Comparison of ENCODE assay signal across 9 mouse cellular contexts in the genomic region with DNA sequence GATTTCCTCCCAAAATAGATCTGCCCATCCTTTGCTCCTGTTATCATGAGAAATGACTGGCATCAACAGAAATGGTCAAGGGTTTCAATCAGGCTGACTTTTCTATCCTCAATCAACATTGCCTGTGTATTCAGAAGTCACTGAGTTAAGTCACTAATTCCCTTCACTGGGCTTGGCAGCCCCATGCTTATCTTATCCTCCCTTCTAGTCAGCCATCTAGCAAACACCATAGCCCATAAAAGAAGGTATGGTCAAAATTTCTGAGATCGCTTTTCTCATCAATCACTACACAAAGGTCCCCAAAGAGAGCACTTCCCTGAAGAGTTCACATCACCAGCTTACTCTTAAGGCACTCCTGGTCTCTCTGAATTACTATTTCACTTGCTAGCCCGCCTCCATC. TPM values are rescaled to one million over a fixed set of nuclear protein-coding genes. Genes with fewer than 3 reads are reported as not detected.
A peak's percentile ranks its signal among the peaks of the same experiment; 100 is the strongest.
DNase-seq lines count a peak whose midpoint lies in the region; ATAC-seq and TF ChIP-seq lines count a peak whose summit lies in the region.
"Had no signal": no experiment of that assay in that cellular context is flagged by ENCODE, and none has a peak within 500 bp of the region (broad histone marks: within the 10 kb centered on the region; RNA-seq: fewer than 3 reads in every experiment).

No protein-coding gene starts in this region.

- peak overlapping the region; percentile 80 for H3K4me3 ChIP-seq in heart, embryonic 15.5 days
- H3K4me3 ChIP-seq in MEL (ENCODE audit: control insufficient read depth in 1 of 2, insufficient read depth in 1 of 2, low read depth in 2 of 2, low read length in 2 of 2) (peak overlapping the region; percentile 40 to 79), macrophage (ENCODE audit: inconsistent target) (peak overlapping the region; percentile 74)
- peak overlapping the region; percentile 78 for H3K4me3 ChIP-seq in hindbrain, embryonic 11.5 days (ENCODE audit: low read depth, low read length)

- peaks cover 29% of the 10 kb centered on the region for H3K4me1 ChIP-seq in heart, embryonic 15.5 days (replicated peaks)
- peaks cover 4 to 13% of the 10 kb centered on the region in 2 experiments for H3K4me1 ChIP-seq in MEL (ENCODE audit: control insufficient read depth in 1 of 2, insufficient read depth in 2 of 2, low read length in 2 of 2)
- peaks cover 2% of the 10 kb centered on the region for H3K4me1 ChIP-seq in hindbrain, embryonic 11.5 days (replicated peaks; ENCODE audit: control insufficient read depth, insufficient read depth, low read length)

- no peaks in the 10 kb centered on the region for H3K27me3 ChIP-seq in heart, embryonic 15.5 days
- H3K27me3 ChIP-seq in MEL (ENCODE audit: control insufficient read depth in 1 of 2, insufficient read depth in 2 of 2, low read length in 2 of 2): no peaks in the 10 kb centered on the region
- no peaks in the 10 kb centered on the region for H3K27me3 ChIP-seq in hindbrain, embryonic 11.5 days (ENCODE audit: control insufficient read depth, insufficient read depth, low read length)
- H3K27me3 ChIP-seq: Patski had no signal

- H3K27ac ChIP-seq in heart, embryonic 15.5 days: peak overlapping the region; percentile 97
- H3K27ac ChIP-seq in MEL (ENCODE audit: control insufficient read depth, low read depth, low read length): peak overlapping the region; percentile 88
- H3K27ac ChIP-seq in hindbrain, embryonic 11.5 days (ENCODE audit: low read depth, low read length): no peak overlapping the region
- H3K27ac ChIP-seq in macrophage: peak overlapping the region; percentile 88

- no peak for ATAC-seq in heart, embryonic 15.5 days (replicated peaks; ENCODE audit: insufficient number of reproducible peaks, insufficient read depth, low FRiP score, low read depth)
- ATAC-seq in hindbrain, embryonic 11.5 days (ENCODE audit: low FRiP score): no peak
- ATAC-seq in megakaryocyte progenitor cell, adult 5-6 weeks (replicated peaks; ENCODE audit: poor library complexity): no peak
- no peak for ATAC-seq in activated CD4-positive, CD25-positive, alpha-beta regulatory T cell, adult 4 months
- ATAC-seq: Patski had no signal

- H3K9ac ChIP-seq in heart, embryonic 15.5 days: peak overlapping the region; percentile 86
- H3K9ac ChIP-seq in MEL (ENCODE audit: control insufficient read depth, low read depth, low read length, poor library complexity, severe bottlenecking): peak overlapping the region; percentile 88
- peak overlapping the region; percentile 76 for H3K9ac ChIP-seq in hindbrain, embryonic 11.5 days (ENCODE audit: low read depth, low read length)

- 7% methylated on average over 2 of the region's 2 CpGs for WGBS in heart, embryonic 15.5 days
- 15% methylated on average over 2 of the region's 2 CpGs for WGBS in hindbrain, embryonic 11.5 days
- WGBS in macrophage (ENCODE audit: missing documents): 29% methylated on average over 2 of the region's 2 CpGs

- no peaks in the 10 kb centered on the region for H3K9me3 ChIP-seq in heart, embryonic 15.5 days (replicated peaks)
- H3K9me3 ChIP-seq in MEL (replicated peaks; ENCODE audit: insufficient read depth, low read length): no peaks in the 10 kb centered on the region
- no peaks in the 10 kb centered on the region for H3K9me3 ChIP-seq in hindbrain, embryonic 11.5 days (ENCODE audit: control insufficient read depth, low read length)

- H3K79me2 ChIP-seq in MEL (ENCODE audit: control insufficient read depth, insufficient read depth, low read length, poor library complexity) (peaks cover 53% of the 10 kb centered on the region), macrophage (ENCODE audit: inconsistent target) (peaks cover 72% of the 10 kb centered on the region)

- peaks cover 54% of the 10 kb centered on the region for H3K36me3 ChIP-seq in heart, embryonic 15.5 days
- H3K36me3 ChIP-seq in MEL (ENCODE audit: control insufficient read depth in 1 of 2, insufficient read depth in 2 of 2, low read length in 2 of 2) (peaks cover 20 to 45% of the 10 kb centered on the region in 2 experiments), macrophage (ENCODE audit: inconsistent target) (peaks cover 30% of the 10 kb centered on the region)
- H3K36me3 ChIP-seq in hindbrain, embryonic 11.5 days (ENCODE audit: control insufficient read depth, insufficient read depth, low read length): no peaks in the 10 kb centered on the region; the same call in 1 of the 2 replicates

- no peak for TF ChIP-seq EP300 in MEL (IDR thresholded peaks at IDR 0.05; ENCODE audit: low read depth in 1 of 2, low read length in 2 of 2)

- H3K4me2 ChIP-seq in heart, embryonic 15.5 days: peak overlapping the region; percentile 67
- H3K4me2 ChIP-seq in hindbrain, embryonic 11.5 days (replicated peaks; ENCODE audit: low read depth, low read length): peak overlapping the region; percentile 68

- DNase-seq in heart, adult 18-20 months: no peak
- peak; percentile 70 for DNase-seq in MEL (ENCODE audit: low read depth, low spot score)
- no peak for DNase-seq in hindbrain, embryonic 11.5 days (ENCODE audit: low spot score)
- no peak for DNase-seq in spleen, postnatal 10 days (ENCODE audit: low spot score in 2 of 2)

- TF ChIP-seq CTCF in MEL (IDR thresholded peaks at IDR 0.05 in 2 of 3, conservative IDR thresholded peaks at IDR 0.05 in 1 of 3; ENCODE audit: control insufficient read depth in 1 of 3, insufficient read depth in 1 of 3, low read depth in 2 of 3, low read length in 3 of 3, poor library complexity in 1 of 3, severe bottlenecking in 1 of 3): no peak

- TF ChIP-seq POLR2A in MEL (IDR thresholded peaks at IDR 0.05; ENCODE audit: control insufficient read depth in 1 of 2, insufficient read depth in 1 of 2, low read depth in 1 of 2, low read length in 2 of 2, poor library complexity in 1 of 2): no peak

- no peak for TF ChIP-seq RAD21 in MEL (IDR thresholded peaks at IDR 0.05; ENCODE audit: low read depth, low read length)

RNA-seq across cellular contexts. Expression of a gene that starts 1.4 kb away (rescaled TPM):
- polyA plus RNA-seq in heart, embryonic 15.5 days (2015; fragmentation: Nextera tagmentation; extraction: Ambion mirVana): 99.3 and 113 TPM in 2 replicates
- total RNA-seq in heart, adult 18-20 months (2021): 10 to 100 TPM; 13.5 to 14.7 TPM
- 250 and 255 TPM in 2 replicates for total RNA-seq in MEL (2012; rRNA removed)
- 100 to 1,000 TPM; 233 to 731 TPM for polyA plus RNA-seq in MEL (2012; ENCODE audit: insufficient read depth in 1 of 2, insufficient read length in 2 of 2, low read depth in 1 of 2, low replicate concordance in 2 of 2, missing spikeins in 1 of 2)
- polyA plus RNA-seq in hindbrain, embryonic 11.5 days (2014; fragmentation: Nextera tagmentation; extraction: Ambion mirVana): 257 and 262 TPM in 2 replicates
- 100 to 1,000 TPM in 1 of 26 experiments, 10 to 100 TPM in 25; 24.7 to 108 (median 50.4) TPM for total RNA-seq in macrophage (2018; cell fraction: chromatin; rRNA removed)
- 10 to 100 TPM; 17.7 to 33.7 (median 28.1) TPM for total RNA-seq in macrophage (2018; cell fraction: cytosol; rRNA removed)
- total RNA-seq in macrophage (2018; cell fraction: nucleus; rRNA removed): 100 to 1,000 TPM in 1 of 26 experiments, 10 to 100 TPM in 25; 18.5 to 101 (median 36.5) TPM
- polyA plus RNA-seq in macrophage (2018): 28.4 to 65.1 TPM (median 34.0 TPM) in 3 replicates
- 206 and 223 TPM in 2 replicates for total RNA-seq in megakaryocyte progenitor cell, adult 5-6 weeks (2015)
- total RNA-seq in megakaryocyte progenitor cell, adult 5-6 weeks (2017): 253 and 266 TPM in 2 replicates
- 100 to 1,000 TPM; 182 to 187 TPM for polyA plus RNA-seq in activated CD4-positive, CD25-positive, alpha-beta regulatory T cell, adult 4 months (2017; shearing (Covaris generic))

RNA-seq across cellular contexts. Expression of a gene that starts 6.9 kb away (rescaled TPM):
- 107 and 117 TPM in 2 replicates for polyA plus RNA-seq in heart, embryonic 15.5 days (2015; fragmentation: Nextera tagmentation; extraction: Ambion mirVana)
- total RNA-seq in heart, adult 18-20 months (2021): 1 to 10 TPM; 1.5 to 2.5 TPM
- 149 and 151 TPM in 2 replicates for total RNA-seq in MEL (2012; rRNA removed)
- polyA plus RNA-seq in MEL (2012; ENCODE audit: insufficient read depth in 1 of 2, insufficient read length in 2 of 2, low read depth in 1 of 2, low replicate concordance in 2 of 2, missing spikeins in 1 of 2) (100 to 1,000 TPM; 165 to 609 TPM), macrophage (2018) (6.1 to 26.7 TPM (median 22.0 TPM) in 3 replicates)
- 232 and 255 TPM in 2 replicates for polyA plus RNA-seq in hindbrain, embryonic 11.5 days (2014; fragmentation: Nextera tagmentation; extraction: Ambion mirVana)
- 10 to 100 TPM in 21 of 26 experiments, 1 to 10 TPM in 5; 4.8 to 40.4 (median 19.6) TPM for total RNA-seq in macrophage (2018; cell fraction: chromatin; rRNA removed)
- total RNA-seq in macrophage (2018; cell fraction: cytosol; rRNA removed): 10 to 100 TPM in 18 of 26 experiments, 1 to 10 TPM in 8; 7.4 to 14.6 (median 10.7) TPM
- total RNA-seq in macrophage (2018; cell fraction: nucleus; rRNA removed): 10 to 100 TPM in 21 of 26 experiments, 1 to 10 TPM in 5; 4.9 to 37.4 (median 13.4) TPM
- total RNA-seq in megakaryocyte progenitor cell, adult 5-6 weeks (2015): 180 and 190 TPM in 2 replicates
- 184 and 199 TPM in 2 replicates for total RNA-seq in megakaryocyte progenitor cell, adult 5-6 weeks (2017)
- 10 to 100 TPM; 51.6 to 56.2 TPM for polyA plus RNA-seq in activated CD4-positive, CD25-positive, alpha-beta regulatory T cell, adult 4 months (2017; shearing (Covaris generic))

RNA-seq across cellular contexts. Expression of a gene that starts 7.2 kb away (rescaled TPM):
- polyA plus RNA-seq in heart, embryonic 15.5 days (2015; fragmentation: Nextera tagmentation; extraction: Ambion mirVana): 29.5 and 37.6 TPM in 2 replicates
- total RNA-seq in heart, adult 18-20 months (2021): 10 to 100 TPM; 19.5 to 19.6 TPM
- 33.3 and 40.2 TPM in 2 replicates for total RNA-seq in MEL (2012; rRNA removed)
- polyA plus RNA-seq in MEL (2012; ENCODE audit: insufficient read depth in 1 of 2, insufficient read length in 2 of 2, low read depth in 1 of 2, low replicate concordance in 2 of 2, missing spikeins in 1 of 2) (10 to 100 TPM in 1 of 2 experiments, not detected in 1; 51.3 TPM), macrophage (2018) (11.7 to 18.8 TPM (median 18.6 TPM) in 3 replicates)
- polyA plus RNA-seq in hindbrain, embryonic 11.5 days (2014; fragmentation: Nextera tagmentation; extraction: Ambion mirVana): 37.2 and 39.0 TPM in 2 replicates
- 10 to 100 TPM in 6 of 26 experiments, 1 to 10 TPM in 17, under 1 TPM in 3; 0.38 to 15.4 (median 4.5) TPM for total RNA-seq in macrophage (2018; cell fraction: chromatin; rRNA removed)
- total RNA-seq in macrophage (2018; cell fraction: cytosol; rRNA removed): 10 to 100 TPM in 23 of 26 experiments, 1 to 10 TPM in 3; 6.1 to 26.1 (median 18.1) TPM
- 10 to 100 TPM in 13 of 26 experiments, 1 to 10 TPM in 13; 2.2 to 23.7 (median 10.7) TPM for total RNA-seq in macrophage (2018; cell fraction: nucleus; rRNA removed)
- total RNA-seq in megakaryocyte progenitor cell, adult 5-6 weeks (2015): 15.9 and 17.5 TPM in 2 replicates
- total RNA-seq in megakaryocyte progenitor cell, adult 5-6 weeks (2017): 17.8 and 23.7 TPM in 2 replicates
- polyA plus RNA-seq in activated CD4-positive, CD25-positive, alpha-beta regulatory T cell, adult 4 months (2017; shearing (Covaris generic)): 10 to 100 TPM; 26.9 to 27.1 TPM

RNA-seq across cellular contexts. Expression of a gene that starts 21.3 kb away (rescaled TPM):
- 0.74 and 1.0 TPM in 2 replicates for polyA plus RNA-seq in heart, embryonic 15.5 days (2015; fragmentation: Nextera tagmentation; extraction: Ambion mirVana)
- 1 to 10 TPM in 1 of 2 experiments, under 1 TPM in 1; 0.87 to 1.2 TPM for total RNA-seq in heart, adult 18-20 months (2021)
- total RNA-seq in MEL (2012; rRNA removed): 0.13 and 0.19 TPM in 2 replicates
- polyA plus RNA-seq in MEL (2012; ENCODE audit: insufficient read depth in 1 of 2, insufficient read length in 2 of 2, low read depth in 1 of 2, low replicate concordance in 2 of 2, missing spikeins in 1 of 2): under 1 TPM in 1 of 2 experiments, not detected in 1; 0.36 TPM
- 0.66 and 0.94 TPM in 2 replicates for polyA plus RNA-seq in hindbrain, embryonic 11.5 days (2014; fragmentation: Nextera tagmentation; extraction: Ambion mirVana)
- total RNA-seq in macrophage (2018; cell fraction: chromatin; rRNA removed): 1 to 10 TPM in 13 of 26 experiments, under 1 TPM in 5, not detected in 8; 0.25 to 2.6 (median 1.5) TPM
- under 1 TPM in 17 of 26 experiments, not detected in 9; 0.05 to 0.58 (median 0.14) TPM for total RNA-seq in macrophage (2018; cell fraction: cytosol; rRNA removed)
- 1 to 10 TPM in 12 of 26 experiments, under 1 TPM in 11, not detected in 3; 0.30 to 3.2 (median 1.2) TPM for total RNA-seq in macrophage (2018; cell fraction: nucleus; rRNA removed)
- 0.10 to 0.23 TPM in 2 of 3 replicates, not detected in the other for polyA plus RNA-seq in macrophage (2018)
- 0.37 and 0.74 TPM in 2 replicates for total RNA-seq in megakaryocyte progenitor cell, adult 5-6 weeks (2015)
- total RNA-seq in megakaryocyte progenitor cell, adult 5-6 weeks (2017): 1.1 TPM in 1 of 2 replicates, not detected in the other
- under 1 TPM; 0.62 to 0.64 TPM for polyA plus RNA-seq in activated CD4-positive, CD25-positive, alpha-beta regulatory T cell, adult 4 months (2017; shearing (Covaris generic))

RNA-seq across cellular contexts. Expression of a gene that starts 21.6 kb away (rescaled TPM):
- 45.3 and 51.4 TPM in 2 replicates for polyA plus RNA-seq in heart, embryonic 15.5 days (2015; fragmentation: Nextera tagmentation; extraction: Ambion mirVana)
- 10 to 100 TPM; 21.6 to 28.7 TPM for total RNA-seq in heart, adult 18-20 months (2021)
- 39.3 and 43.6 TPM in 2 replicates for total RNA-seq in MEL (2012; rRNA removed)
- polyA plus RNA-seq in MEL (2012; ENCODE audit: insufficient read depth in 1 of 2, insufficient read length in 2 of 2, low read depth in 1 of 2, low replicate concordance in 2 of 2, missing spikeins in 1 of 2): 10 to 100 TPM in 1 of 2 experiments, not detected in 1; 62.8 TPM
- 50.3 and 52.3 TPM in 2 replicates for polyA plus RNA-seq in hindbrain, embryonic 11.5 days (2014; fragmentation: Nextera tagmentation; extraction: Ambion mirVana)
- total RNA-seq in macrophage (2018; cell fraction: chromatin; rRNA removed): 10 to 100 TPM in 18 of 26 experiments, 1 to 10 TPM in 8; 2.3 to 36.5 (median 18.1) TPM
- 10 to 100 TPM in 23 of 26 experiments, 1 to 10 TPM in 3; 7.4 to 23.4 (median 20.1) TPM for total RNA-seq in macrophage (2018; cell fraction: cytosol; rRNA removed)
- 10 to 100 TPM in 20 of 26 experiments, 1 to 10 TPM in 6; 5.0 to 28.3 (median 15.2) TPM for total RNA-seq in macrophage (2018; cell fraction: nucleus; rRNA removed)
- 9.3 to 21.4 TPM (median 18.9 TPM) in 3 replicates for polyA plus RNA-seq in macrophage (2018)
- 16.1 and 27.6 TPM in 2 replicates for total RNA-seq in megakaryocyte progenitor cell, adult 5-6 weeks (2015)
- 16.6 and 25.9 TPM in 2 replicates for total RNA-seq in megakaryocyte progenitor cell, adult 5-6 weeks (2017)
- 10 to 100 TPM; 23.2 to 28.0 TPM for polyA plus RNA-seq in activated CD4-positive, CD25-positive, alpha-beta regulatory T cell, adult 4 months (2017; shearing (Covaris generic))
